Mouse (Mus musculus) granulocyte monocyte progenitor cell, adult 5-6 weeks (primary cell): ENCODE data around the gene Lcn8. TPM values are rescaled to one million over a fixed set of nuclear protein-coding genes. Genes with fewer than 3 reads are reported as not detected.

Experiments used
- ATAC-seq: replicated peaks from 2 replicates; pipeline ENCODE4 v1.8.0; 2016; ENCODE audit warnings: mild to moderate bottlenecking, moderate TSS enrichment, inconsistent platforms; ENCODE audit not compliant: poor library complexity, severe bottlenecking
- total RNA-seq, 2 experiments: library from RNA; stranded (forward) in 1 of 2; stranded (reverse) in 1 of 2; fragments of 200-712, 200-1000 nt in 1 of 2; fragments of >200 nt in 1 of 2; fragmentation: Nextera tagmentation in 1 of 2; gene quantifications; 2 replicates each; pipeline ENCODE4 v1.2.3; 2014 to 2017

The Lcn8 gene
- not detected in 2 replicates for total RNA-seq (2014; fragmentation: Nextera tagmentation)
- not detected in 2 replicates for total RNA-seq (2017)

- ATAC-seq, result no peak
These were observed at the start of gene Lcn8 for GRCm38 (mm10) chr2:25652902-25653301. Lcn8 (plus strand) TSS chr2:25653120.

- ATAC-seq, result peak; percentile 92
These were observed 44.9 kb upstream of the Lcn8 start, which contains the start of gene Rabl6 for GRCm38 (mm10) chr2:25607761-25608622. Rabl6 (minus strand) TSS chr2:25608521.

- ATAC-seq, result peak; percentile 26; the same call in 1 of the 2 replicates
These were observed 44.2 kb upstream of the Lcn8 start for GRCm38 (mm10) chr2:25608671-25609070.

DNA sequence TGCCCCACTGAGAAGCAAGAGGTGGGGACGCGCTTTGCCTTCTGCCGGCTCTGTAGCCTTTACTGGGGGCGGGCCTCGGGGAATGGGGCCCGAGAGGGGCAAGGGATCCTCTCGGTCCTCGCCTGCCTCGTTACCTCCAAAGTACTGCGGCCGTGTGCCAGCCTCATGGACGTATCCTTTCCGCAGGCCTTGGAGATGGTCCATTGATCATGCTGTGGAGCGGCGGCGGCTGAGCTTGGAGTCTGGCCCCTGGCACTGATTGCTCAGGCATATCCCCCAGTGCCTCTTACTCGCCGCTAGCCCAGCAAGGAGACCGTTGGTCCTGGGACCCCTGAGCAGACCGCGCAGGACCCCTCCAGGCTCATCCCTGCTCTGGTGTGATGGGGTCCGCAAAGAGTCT lies 36.5 kb upstream of the Lcn8 start:
- no peak for ATAC-seq

GRCm38 (mm10) chr2:25617578-25617977 lies 35.3 kb upstream of the Lcn8 start, which contains the start of gene Ccdc183:
Ccdc183 (minus strand) TSS chr2:25617678.
- no peak for ATAC-seq

- no peak for ATAC-seq
These were observed 32.5 kb upstream of the Lcn8 start for GRCm38 (mm10) chr2:25620386-25620785.

GRCm38 (mm10) chr2:25620852-25621228 lies 32.1 kb upstream of the Lcn8 start:
- ATAC-seq, result peak; percentile 17

- ATAC-seq, result peak; percentile 89
These were observed 31.4 kb upstream of the Lcn8 start, which contains the start of gene Tmem141 for GRCm38 (mm10) chr2:25621229-25622200. Tmem141 (minus strand) TSS chr2:25622005.

- ATAC-seq, result no peak
These were observed 26.9 kb upstream of the Lcn8 start for GRCm38 (mm10) chr2:25625986-25626385.

DNA sequence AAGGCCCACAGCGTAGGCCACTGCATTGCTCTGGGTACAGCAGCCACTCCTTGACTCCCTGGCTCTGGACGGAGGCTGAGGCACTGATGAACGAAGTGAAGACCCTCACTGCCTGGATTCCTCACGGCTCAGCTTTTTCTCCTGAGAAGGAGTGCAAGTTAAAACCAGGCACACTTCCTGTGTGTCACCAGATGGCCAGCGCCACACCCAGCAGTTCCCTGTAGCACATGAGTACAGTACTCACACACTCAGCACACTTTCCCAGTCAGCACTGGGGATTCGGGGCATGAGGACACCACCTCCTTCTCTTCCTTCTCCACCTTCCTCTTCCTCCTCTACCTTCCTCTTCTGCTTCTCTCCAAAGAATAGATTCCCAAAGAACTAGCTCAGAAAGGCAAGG lies 25.1 kb upstream of the Lcn8 start, which contains the start of gene Fcna:
TSS of gene Fcna (minus strand) at position 220 of the 400 bp plus-strand sequence.
- no peak for ATAC-seq

- ATAC-seq, result no peak
These were observed 24.2 kb upstream of the Lcn8 start for GRCm38 (mm10) chr2:25628738-25629137.

GRCm38 (mm10) chr2:25633616-25634015 lies 19.3 kb upstream of the Lcn8 start:
- ATAC-seq, result no peak

DNA sequence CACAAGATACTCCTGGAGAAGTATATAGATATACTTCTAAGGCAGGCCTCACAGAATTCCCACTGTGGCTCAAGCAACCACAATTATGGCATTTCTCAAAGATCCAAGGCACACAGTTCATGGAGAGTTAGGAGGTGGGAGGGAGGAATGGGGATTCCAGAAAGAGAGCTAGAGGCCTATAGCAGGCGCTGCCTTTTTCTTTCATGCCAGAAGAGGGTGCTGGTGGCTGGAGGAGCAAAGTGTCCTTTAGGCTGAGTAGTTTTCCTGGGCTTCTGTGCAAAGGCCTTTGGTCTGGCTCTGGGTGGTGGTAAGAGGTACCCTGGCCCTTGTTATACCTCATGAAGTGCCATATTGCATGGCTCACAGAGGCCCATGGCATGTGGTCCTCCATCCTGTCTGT lies 18.9 kb upstream of the Lcn8 start:
- no peak for ATAC-seq

GRCm38 (mm10) chr2:25639890-25640289 lies 13.0 kb upstream of the Lcn8 start:
- ATAC-seq, result no peak

GRCm38 (mm10) chr2:25654502-25654901 lies 1.6 kb downstream of the Lcn8 start:
- ATAC-seq, result no peak

GRCm38 (mm10) chr2:25656691-25657090 lies 3.8 kb downstream of the Lcn8 start:
- no peak for ATAC-seq

DNA sequence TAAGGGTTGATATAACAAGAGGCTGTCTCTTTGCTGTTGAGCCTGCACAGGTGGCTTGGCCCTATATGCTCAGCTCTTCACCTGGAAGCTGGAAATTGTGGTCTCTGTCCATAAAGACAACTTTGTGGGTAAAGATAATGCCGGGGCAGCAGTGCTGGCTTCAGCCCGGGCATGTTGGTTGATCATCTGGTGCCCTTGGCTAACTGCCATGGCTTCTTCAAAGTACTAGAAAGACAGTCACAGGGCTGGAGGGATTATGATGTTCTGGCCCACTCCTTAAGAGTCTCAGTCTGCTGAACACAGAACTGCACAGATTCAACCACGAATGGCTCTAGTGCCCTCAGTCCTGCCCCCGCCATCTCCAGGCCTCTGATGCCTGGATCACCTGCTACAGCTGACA lies 4.3 kb downstream of the Lcn8 start:
- no peak for ATAC-seq

DNA sequence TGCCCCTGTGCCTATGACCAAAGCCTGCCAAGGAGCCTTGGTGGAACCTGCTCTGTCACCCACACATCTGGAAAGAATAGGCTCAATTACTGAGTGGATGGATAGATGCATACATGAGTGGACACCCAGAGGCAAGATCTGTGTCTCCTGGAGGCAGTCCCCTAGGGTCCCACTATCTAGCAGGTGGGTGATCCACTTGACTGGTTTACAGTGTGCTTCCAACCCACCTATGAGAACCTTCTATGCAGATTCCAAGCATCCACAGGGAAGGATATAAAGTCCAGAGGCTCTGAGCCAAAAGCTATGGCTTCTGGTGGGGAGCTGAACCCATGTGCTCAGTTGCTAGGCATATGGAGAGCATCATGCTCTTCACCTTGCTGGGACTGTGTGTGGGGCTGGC lies 4.7 kb downstream of the Lcn8 start, which contains the start of gene Lcn5:
TSS of gene Lcn5 (plus strand) at position 301 of the 400 bp plus-strand sequence.
- ATAC-seq, result no peak

GRCm38 (mm10) chr2:25660279-25660678 lies 7.4 kb downstream of the Lcn8 start:
- ATAC-seq, result no peak

DNA sequence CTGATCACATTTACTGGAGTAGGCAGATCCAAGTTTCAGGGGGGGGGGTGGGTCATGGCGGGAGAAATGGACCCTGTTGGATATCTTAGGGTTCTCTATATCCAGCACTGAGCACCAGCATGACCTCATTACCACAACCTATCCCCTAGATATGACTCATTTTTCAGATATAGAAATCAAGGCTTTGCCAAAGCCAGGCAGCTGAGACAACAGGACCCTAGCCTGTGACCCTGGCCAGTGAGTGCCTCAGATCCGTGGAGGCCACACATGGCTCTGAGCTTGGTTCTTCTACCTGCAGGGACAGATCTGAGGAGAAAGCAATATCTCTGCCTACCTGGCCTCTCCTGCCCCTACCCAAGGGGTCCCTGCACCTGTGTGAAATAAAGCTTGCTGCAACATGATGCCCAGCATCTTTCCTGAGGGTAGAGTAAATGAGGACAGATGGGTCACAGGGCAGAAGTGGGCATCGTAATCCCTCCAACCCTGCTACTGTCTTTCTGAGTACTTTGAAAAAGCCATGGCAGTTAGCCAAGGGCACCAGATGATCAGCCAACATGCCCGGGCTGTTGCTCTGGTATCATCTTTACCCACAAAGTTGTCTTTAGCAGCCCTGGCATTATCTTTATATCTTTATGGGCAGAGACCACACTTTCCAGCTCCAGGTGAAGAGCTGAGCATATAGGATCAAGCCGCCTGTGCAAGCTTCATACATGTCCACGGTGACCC lies 8.5 kb downstream of the Lcn8 start:
- ATAC-seq, result no peak
